8 mouse cellular contexts compared by ENCODE assay signal in genomic region chrX:107402915-107403912, GRCm38 (mm10). TPM values are rescaled to one million over a fixed set of nuclear protein-coding genes. Genes with fewer than 3 reads are reported as not detected.
A peak's percentile ranks its signal among the peaks of the same experiment; 100 is the strongest.
DNase-seq lines count a peak whose midpoint lies in the region; ATAC-seq and TF ChIP-seq lines count a peak whose summit lies in the region.

TSS of gene Itm2a (minus strand) at chrX:107403376.

- DNase-seq in cerebellum, postnatal 10 days, result peak; percentile 24 to 55
- DNase-seq in cerebellum, adult 8-10 months, result no peak
- peak; percentile 10 for DNase-seq in gastrocnemius, adult 18-20 months (ENCODE audit: low spot score)
- peak; percentile 1 to 15 for DNase-seq in left cerebral cortex, postnatal 14 days (ENCODE audit: low spot score in 2 of 2)
- DNase-seq in right cerebral cortex, postnatal 4 days, result peak; percentile 24

- 26% methylated on average over 21 of the region's 30 CpGs for WGBS in hindbrain, embryonic 12.5 days

- intact Hi-C loops in left cerebral cortex, postnatal 14 days (cut with DNase I), result no loop called here

- H3K9me3 ChIP-seq in hindbrain, embryonic 12.5 days (replicated peaks), result no peaks in the 10 kb centered on the region

- H3K36me3 ChIP-seq in hindbrain, embryonic 12.5 days, result no peaks in the 10 kb centered on the region

- H3K4me1 ChIP-seq in bone marrow macrophage, adult 2 months (ENCODE audit: control insufficient read depth, insufficient read depth, low read length), result no peaks in the 10 kb centered on the region
- no peaks in the 10 kb centered on the region for H3K4me1 ChIP-seq in hindbrain, embryonic 12.5 days

- H3K9ac ChIP-seq in hindbrain, embryonic 12.5 days, result peak within 1 kb of the TSS; percentile 45; the same call in 1 of the 2 replicates

- TF ChIP-seq POLR2A in bone marrow macrophage, adult 2 months (IDR thresholded peaks at IDR 0.05; ENCODE audit: borderline replicate concordance, low read depth, low read length), result no peak

- no peak within 1 kb of the TSS for H3K27ac ChIP-seq in bone marrow macrophage, adult 2 months (ENCODE audit: insufficient read depth, low read depth, low read length)
- H3K27ac ChIP-seq in hindbrain, embryonic 12.5 days, result peak within 1 kb of the TSS; percentile 52; the same call in 1 of the 2 replicates

- peak within 1 kb of the TSS; percentile 63 for H3K4me3 ChIP-seq in bone marrow macrophage, adult 2 months (ENCODE audit: insufficient read depth, low read length)
- H3K4me3 ChIP-seq in hindbrain, embryonic 12.5 days, result peak within 1 kb of the TSS; percentile 43

- H3K27me3 ChIP-seq in hindbrain, embryonic 12.5 days, result peaks cover 8% of the 10 kb centered on the region; the same call in 1 of the 2 replicates

- H3K4me2 ChIP-seq in hindbrain, embryonic 12.5 days (replicated peaks), result peak within 1 kb of the TSS; percentile 57

- peak; percentile 91 for ATAC-seq in hindbrain, embryonic 12.5 days (ENCODE audit: low FRiP score)
- ATAC-seq in megakaryocyte-erythroid progenitor cell, adult 5-6 weeks (replicated peaks; ENCODE audit: low FRiP score, low TSS enrichment, poor library complexity, severe bottlenecking), result peak; percentile 84

- TF ChIP-seq CTCF in bone marrow macrophage, adult 2 months (IDR thresholded peaks at IDR 0.05; ENCODE audit: low read depth, low read length), result no peak

RNA-seq across cellular contexts. Expression of gene Itm2a, which starts in this region (rescaled TPM):
- polyA plus RNA-seq in bone marrow macrophage, adult 2 months (2012; ENCODE audit: insufficient read depth, insufficient read length, missing spikeins), result 0.76 and 1.0 TPM in 2 replicates
- 100 to 1,000 TPM in 1 of 2 experiments, 10 to 100 TPM in 1; 52.4 to 105 TPM for total RNA-seq in gastrocnemius, adult 18-20 months (2021)
- polyA plus RNA-seq in hindbrain, embryonic 12.5 days (2016; fragmentation: Nextera tagmentation; extraction: Ambion mirVana), result 169 and 317 TPM in 2 replicates
- total RNA-seq in left cerebral cortex, postnatal 14 days (2021), result 10 to 100 TPM; 55.1 to 63.6 TPM
- total RNA-seq in megakaryocyte-erythroid progenitor cell, adult 5-6 weeks (2014; fragmentation: Nextera tagmentation), result 4.5 and 6.5 TPM in 2 replicates
- total RNA-seq in megakaryocyte-erythroid progenitor cell, adult 5-6 weeks (2017), result 2.3 and 4.0 TPM in 2 replicates

Comparison
In these comparisons a context has a peak if more than half of its experiments do, and no peak if none do; other contexts are left out.
1. RNA of gene Itm2a (total RNA-seq): 52.4 to 105 TPM in gastrocnemius, adult 18-20 months and 55.1 to 63.6 TPM in left cerebral cortex, postnatal 14 days; 2.3 to 6.5 TPM in megakaryocyte-erythroid progenitor cell, adult 5-6 weeks; every median in the first group is over 4 times any median in the second.
2. RNA of gene Itm2a (polyA plus RNA-seq): 169 to 317 TPM in hindbrain, embryonic 12.5 days; 0.76 to 1.0 TPM in bone marrow macrophage, adult 2 months; every median in the first group is over 10 times any median in the second.